Mouse (Mus musculus): ENCODE data around the gene Ptprj. TPM values are rescaled to one million over a fixed set of nuclear protein-coding genes. Genes with fewer than 3 reads are reported as not detected.
A peak's percentile ranks its signal among the peaks of the same experiment; 100 is the strongest.

The Ptprj gene
- total RNA-seq, 2 experiments from 2014 or later: 9.0 to 9.1 TPM

DNA sequence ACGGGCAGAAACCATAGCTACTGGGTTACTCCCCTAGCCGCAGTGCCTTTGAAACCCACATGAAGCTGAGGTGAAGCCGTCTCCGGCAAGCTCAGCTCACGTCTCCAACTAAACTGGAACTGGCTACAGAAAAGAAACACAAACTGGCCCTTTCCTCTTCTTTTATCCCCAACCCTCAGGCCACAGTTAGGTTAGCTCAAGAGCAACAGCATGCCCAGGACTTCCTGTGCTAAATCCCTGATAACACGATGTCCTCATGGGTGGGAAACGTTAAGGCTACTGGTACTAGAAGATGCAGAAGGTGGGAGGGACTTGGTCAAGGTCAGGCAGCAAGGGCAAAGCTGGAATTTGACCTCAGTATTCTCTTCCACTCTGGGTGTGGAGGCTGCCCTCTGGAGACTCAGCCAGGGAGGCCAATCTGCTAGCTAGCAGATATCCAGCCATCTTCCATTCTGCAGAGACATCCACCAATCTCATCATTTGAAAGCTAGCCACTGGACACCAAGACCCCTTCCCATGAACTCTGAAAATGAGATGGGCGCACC is 18.2 kb downstream of the Ptprj start:
- intact Hi-C loops (cut with DNase I): no loop called here

DNA sequence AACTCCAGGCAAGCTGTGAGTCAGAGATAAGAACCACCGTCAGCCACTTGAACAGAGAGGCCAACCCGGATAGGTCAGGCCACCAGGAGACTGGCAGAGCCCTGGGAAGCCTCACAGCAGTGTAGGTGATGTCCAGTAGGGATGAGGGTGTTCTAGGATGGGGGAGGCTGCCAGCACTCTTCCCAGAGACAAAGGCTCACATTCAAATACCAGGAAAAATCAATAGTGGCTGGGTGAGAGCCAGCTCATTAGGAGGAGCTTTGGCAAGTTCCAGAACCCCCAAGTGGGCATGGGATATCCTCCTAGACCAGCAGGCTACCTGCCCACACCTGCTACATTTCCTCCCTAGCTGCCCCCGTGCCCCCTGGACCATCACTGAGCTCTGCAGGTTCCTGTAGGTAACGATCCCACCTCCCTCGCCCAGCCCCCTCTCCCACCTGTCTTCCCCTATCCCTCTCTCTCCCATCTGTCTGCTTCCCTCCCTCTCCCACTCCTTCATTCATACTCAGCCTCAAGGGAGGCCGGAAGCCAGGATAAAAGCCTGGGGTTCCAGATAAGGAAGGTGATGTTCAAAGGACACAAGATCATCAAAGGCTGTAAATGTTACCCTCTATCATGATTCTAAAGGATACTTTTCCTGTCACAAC is 20.1 kb downstream of the Ptprj start:
- DNase-seq: no peak
- intact Hi-C loops (cut with DNase I): no loop called here

More for the DNA sequence above, 18.2 kb downstream of the Ptprj start:
- no peak for DNase-seq

DNA sequence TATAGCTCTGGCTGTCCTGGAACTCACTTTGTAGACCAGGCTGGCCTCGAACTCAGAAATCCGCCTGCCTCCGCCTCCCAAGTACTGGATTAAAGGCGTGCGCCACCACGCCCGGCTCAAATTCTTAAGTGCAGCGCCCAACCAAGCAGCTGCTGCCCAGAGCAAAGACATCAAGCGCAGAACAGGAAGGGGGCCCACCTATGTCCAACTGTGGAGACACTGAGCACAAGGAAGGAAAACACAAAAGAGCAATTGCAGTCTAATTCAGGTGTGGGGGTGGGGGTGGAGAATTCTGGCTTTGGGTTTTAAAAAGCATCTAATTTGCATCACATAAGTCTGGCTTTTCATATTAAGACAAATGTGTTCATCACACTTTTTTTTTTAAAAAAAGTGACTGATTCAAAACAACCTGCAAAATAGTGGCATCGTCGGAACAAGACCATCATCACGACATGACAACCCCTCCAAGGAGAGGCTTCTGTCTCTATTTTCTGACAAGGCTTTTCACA is 20.7 kb downstream of the Ptprj start:
- intact Hi-C loops (cut with DNase I): no loop called here
- DNase-seq: no peak

DNA sequence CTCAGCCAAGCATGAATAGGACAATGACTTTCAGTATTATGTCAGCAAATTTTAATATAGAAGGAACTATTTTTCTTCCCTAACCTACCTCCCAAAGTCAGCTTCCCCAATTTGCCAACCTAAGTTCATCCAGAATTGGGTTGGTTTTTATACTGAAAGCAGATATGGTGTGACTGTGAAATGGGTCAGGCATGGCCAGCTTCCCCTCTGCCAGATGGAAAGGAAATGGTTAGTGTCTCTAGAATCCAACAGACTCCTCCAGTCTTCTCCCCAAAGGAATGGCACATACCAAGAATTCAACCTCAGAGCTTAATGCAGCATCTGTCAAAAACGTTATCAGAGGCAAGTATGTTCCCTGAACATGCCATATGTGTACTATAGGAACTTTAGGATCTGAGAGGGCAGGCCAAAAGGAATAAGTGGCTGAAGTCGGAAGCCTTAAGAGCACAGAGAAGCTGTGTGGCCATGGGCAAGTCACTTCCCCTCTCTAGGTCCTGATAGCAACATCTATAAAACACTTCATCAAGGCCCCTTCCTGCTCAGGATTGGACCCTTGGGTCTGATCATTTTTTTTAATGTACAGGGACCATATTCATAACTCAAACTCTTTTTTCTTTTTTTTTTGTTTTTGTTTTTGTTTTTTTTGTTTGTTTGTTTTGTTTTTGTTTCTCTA is 21.3 kb downstream of the Ptprj start:
- intact Hi-C loops (cut with DNase I): no loop called here
- DNase-seq: no peak

DNA sequence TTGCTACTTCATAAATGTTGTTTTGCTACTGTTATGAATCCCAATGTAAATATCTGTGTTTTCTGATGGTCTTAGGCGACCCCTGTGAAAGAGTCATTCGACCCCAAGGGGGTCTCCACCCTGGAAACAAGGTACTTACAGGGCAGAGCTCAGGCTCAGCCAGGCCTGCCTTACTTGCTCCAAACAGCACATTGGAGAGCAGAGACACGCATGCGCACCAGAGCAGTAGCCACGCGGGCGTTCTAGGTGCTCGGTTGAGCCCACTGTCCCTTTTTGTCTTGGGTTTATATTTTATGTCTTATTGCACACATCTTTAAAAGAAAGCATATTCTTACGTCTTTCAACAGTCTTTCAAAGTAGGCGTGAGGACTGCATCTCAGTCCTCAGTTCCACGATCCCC is 22.1 kb downstream of the Ptprj start:
- intact Hi-C loops (cut with DNase I): no loop called here
- DNase-seq: no peak

DNA sequence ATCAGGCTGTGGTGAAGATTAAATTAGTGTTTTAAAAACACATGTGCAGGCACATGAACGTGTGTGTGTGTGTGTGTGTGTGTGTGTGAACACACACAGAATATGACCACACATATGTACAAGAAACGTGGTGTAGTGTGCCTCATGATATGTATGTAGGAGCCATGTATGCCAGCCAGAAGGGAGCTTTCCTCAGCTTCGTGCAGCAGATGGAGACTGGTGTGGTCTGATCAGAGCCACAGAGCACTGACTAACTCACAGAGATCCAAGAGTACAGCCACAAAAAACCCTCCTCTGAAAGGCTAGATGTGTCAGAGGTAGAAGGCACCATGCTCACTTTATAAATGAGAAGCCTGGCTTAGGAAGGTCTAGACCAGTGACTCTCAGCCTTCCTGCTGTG is 22.5 kb downstream of the Ptprj start:
- no peak for DNase-seq
- intact Hi-C loops (cut with DNase I): no loop called here

DNA sequence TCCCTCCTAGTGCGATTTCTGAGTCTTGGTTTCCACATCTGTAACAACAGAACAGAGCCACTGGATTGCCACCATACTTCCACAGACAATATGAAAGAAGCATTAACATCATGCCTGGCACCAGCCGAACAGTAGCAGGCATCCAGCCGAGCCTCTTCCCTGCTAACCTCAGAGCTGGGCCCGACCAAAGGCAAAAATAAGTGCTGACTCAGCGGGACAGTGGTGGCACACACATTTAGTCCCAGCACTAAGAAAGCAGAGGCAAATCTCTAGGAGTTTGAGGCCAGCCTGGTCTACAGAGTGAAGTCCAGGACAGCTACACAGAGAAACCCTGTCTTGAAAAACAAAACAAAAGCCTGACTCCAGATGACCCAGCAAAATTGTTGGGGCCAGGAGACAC is 24.7 kb downstream of the Ptprj start:
- intact Hi-C loops (cut with DNase I): no loop called here
- DNase-seq: no peak

DNA sequence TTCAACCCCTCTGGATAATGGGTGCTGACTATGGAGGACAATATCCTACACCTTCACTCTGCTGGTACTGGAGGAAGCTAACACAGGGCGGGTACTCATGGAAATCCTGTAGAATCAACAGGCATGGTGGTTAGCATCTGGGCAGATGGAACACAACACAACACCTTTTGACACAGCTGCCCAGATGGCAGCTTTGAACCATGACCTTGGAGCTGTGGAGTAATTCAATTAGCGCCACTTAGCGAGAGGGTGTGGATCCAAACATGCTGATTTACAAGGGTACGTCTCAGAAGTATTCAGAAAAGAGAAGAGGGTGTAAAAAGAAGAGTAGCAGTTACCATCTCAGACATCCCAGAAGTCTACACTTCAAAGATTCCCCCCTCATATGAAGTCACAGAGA is 25.6 kb downstream of the Ptprj start:
- no peak for DNase-seq
- intact Hi-C loops (cut with DNase I): no loop called here

DNA sequence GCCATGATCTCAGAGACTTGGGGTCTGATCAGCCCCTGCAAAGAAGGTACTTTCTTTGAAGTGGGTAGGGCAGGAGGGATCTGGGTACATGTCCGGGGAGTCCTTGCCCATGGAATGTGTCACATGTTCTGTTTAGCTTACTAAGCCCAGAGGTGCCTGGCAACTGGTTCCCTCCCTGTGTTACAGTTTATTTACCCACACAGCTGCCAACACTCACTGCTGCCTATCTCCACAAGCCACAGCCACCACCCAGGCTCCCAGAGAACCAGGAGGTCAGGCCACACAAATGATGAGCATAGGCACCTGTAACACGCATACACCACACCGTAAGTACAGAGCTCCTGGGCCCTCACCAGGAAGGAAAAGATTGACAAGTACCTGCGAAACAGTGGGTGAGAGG is 26.6 kb downstream of the Ptprj start:
- intact Hi-C loops (cut with DNase I): no loop called here
- peak; percentile 20 to 35 for DNase-seq

DNA sequence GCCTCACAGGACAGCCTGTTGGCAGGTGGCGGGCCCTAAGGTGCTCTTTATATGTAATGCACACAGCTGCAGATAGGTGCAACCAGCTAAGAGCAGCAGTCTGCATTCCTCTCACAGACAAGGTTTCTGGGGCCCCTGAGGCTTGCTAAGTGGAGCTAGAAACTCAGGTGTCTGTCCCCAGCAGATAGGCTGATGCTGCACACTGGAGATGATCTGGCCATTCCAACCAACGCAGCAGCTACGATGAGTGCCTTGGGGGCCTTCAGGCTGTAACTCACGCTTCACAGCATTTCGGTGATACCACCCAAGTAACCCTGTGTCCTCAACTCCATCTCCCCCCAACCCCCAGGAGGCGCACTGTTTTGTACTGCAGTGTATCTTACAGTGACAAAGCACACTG is 29.8 kb downstream of the Ptprj start:
- intact Hi-C loops (cut with DNase I): no loop called here
- no peak for DNase-seq

DNA sequence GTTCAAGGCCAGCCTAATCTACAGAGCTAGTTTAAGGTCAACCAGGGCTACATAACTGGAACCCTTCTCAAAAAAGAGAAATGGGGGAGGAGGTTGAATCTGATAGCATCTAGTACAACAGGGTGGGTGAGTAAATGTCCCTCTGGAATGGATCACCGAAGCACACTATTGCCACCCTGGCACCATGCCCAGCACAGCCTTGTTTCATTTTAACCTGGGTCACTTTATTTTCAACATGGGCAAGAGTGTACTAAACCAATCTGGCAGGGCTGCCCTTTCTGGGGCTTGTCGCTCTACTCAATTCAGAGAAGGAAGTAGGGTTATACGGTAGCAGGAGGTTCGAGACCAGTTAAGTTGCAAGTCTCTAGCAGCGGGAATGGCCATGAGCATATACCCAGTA is 31.9 kb downstream of the Ptprj start:
- DNase-seq: no peak
- intact Hi-C loops (cut with DNase I): no loop called here

DNA sequence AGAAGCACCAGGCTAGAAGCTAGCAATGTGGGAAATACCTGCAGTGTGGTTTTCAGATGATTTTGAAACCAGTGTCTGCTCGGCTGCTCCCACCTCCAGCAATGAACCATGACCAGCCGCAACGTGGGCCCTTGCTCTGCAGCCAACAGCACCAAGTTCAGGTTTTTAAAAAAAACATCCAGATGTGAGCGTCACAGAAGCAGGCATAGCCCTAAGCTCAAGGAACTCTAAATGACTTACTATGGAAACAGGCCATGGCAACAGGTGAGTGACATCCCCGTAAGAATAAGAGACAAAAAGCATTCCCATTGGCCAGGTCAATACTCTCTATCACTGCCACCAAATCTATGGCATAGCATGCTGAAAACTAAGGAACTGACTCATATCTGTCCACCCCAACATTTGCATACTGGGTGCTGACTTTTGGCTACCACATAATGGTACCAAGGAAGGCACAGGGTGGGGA is 33.3 kb downstream of the Ptprj start:
- DNase-seq: no peak
- intact Hi-C loops (cut with DNase I): no loop called here

DNA sequence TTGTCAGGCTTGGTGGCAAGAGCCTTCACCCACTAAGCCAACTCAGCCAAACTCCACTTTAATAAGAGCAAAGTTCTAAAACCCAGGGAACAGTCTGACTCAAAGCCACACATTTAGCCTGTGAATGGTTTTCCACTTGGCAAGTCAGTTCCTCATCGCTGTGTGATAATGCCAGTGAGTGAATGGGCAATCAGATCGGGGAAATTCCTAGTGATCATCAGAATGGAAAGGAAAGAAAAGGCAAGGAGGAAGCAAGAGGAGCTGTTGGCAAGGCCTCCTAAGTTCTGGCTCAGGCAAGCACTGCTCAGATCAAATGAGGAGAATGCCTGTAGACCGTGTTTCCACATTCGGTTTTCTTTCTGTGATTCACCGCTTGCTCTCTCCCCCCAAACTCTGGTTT is 35.2 kb downstream of the Ptprj start:
- no peak for DNase-seq
- intact Hi-C loops (cut with DNase I): no loop called here

DNA sequence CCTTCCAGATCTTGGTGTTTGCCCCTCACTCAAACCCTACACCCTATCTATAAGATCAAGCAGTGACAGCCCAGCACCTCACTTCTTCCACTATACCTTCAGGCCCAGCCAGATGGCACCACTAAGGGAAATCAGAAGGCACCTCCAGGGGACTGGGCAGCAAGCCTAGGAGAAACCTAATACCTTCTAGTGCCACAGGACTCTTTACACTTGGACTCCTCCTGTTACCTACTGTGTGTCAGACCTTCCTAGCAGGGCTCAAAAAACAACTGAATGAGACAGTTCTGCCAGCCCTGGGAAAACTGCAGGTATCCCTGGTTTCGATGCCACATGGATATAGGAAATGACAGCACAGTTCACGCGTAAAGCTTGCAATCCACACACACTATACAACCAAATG is 36.5 kb downstream of the Ptprj start:
- DNase-seq: no peak
- intact Hi-C loops (cut with DNase I): no loop called here

DNA sequence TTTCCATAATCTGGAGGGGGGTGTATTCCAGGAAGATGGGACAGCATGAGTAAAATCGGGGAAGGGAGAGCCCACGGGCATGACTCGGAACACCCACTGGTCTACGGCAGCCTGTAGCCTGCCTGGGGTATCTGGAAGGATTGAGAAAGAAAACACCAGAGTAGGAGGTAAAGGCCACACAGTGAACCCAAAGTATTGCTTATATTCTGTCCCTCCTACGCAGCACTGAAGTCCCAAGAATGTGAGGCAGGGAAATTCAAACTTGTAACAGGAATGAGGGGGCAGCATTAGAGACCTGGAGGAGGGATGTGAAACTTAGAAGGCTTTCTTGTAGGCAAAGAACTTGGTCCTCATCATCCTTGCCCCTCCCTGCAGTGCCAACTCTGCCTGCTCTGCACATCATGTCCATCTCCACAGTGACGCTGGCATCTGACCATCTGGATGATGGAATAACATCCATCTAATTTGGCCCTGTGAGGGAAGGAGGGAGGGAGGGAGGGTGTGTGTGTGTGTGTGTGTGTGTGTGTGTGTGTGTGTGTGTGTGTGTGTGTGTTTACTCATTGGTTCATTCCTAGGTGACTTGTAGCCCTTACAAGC is 37.2 kb downstream of the Ptprj start:
- intact Hi-C loops (cut with DNase I): no loop called here
- DNase-seq: no peak

DNA sequence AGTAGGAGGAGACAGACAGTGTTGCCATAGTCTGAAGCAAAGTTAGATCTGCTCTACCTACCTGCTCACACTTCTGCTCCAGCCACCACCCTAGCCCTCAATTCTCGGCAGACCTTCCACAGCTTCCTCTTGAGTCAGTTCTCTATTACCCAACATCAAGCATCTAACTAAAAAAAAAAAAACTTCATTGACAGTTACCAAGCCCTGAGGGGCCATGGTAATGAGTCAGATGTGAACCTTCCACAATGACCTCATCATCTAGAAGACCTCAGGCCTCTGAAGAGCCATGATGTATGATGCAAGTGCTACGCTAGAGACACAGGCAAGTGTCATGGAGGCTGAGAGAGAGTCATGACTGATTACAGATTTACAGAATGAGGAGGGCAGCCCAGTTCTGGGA is 37.8 kb downstream of the Ptprj start:
- DNase-seq: no peak
- intact Hi-C loops (cut with DNase I): no loop called here

DNA sequence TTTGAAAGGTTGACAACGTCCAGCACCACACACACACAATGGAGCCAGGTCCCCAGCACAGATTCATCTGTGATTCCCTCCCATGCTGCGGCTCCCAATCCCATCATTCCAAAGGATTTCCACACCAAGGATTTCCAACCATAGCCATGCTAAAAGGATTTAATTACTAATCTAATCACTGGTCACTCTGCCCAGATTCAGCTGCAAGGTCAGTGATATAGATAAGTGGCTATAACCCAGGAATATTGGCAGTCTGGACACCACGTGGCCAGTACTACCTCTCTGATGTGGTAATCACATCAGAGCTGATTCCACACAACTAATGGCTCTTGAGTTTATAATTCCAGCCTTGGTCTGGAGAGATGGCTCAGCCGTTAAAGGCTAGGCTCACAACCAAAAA is 41.2 kb downstream of the Ptprj start:
- intact Hi-C loops (cut with DNase I): no loop called here
- DNase-seq: no peak

DNA sequence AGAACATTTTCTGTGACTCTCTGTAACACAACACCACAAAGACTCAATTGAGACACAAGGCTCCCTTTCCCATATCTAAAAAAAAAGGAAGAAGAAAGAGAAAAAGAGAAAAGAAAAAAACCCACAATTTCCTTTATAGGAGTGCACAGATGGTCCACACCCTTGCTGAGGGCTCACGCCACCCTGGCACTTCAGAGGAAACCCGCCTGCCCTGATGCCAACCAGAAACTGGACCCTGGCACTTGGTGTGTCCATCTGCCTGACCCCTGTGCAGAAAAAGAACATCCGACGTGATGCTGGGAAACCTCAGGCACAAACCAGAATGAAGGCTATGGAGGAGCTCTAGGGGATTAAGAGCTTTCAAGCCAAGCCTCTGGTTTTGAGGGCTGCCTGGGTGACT is 43.2 kb downstream of the Ptprj start:
- intact Hi-C loops (cut with DNase I): no loop called here
- no peak for DNase-seq

DNA sequence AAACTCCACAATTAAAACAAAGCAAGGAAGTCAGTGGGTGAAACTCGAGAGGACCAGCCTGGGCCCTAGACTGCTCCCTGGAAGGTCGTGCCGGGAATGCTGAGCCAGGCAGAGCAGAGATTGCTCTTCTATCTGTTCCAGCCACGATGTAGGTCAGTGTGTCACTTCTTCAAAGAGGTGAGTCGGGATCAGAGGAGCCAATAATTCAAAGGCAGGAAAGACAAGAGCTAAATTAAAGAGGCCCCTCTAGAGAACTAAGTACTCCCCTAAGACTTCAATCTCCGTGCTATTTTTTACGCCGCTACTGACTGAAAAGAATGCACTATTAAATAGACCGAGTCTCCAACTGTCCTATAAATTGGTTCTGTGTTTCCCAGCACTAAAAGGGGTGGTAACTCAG is 43.9 kb downstream of the Ptprj start:
- intact Hi-C loops (cut with DNase I): no loop called here
- DNase-seq: no peak

DNA sequence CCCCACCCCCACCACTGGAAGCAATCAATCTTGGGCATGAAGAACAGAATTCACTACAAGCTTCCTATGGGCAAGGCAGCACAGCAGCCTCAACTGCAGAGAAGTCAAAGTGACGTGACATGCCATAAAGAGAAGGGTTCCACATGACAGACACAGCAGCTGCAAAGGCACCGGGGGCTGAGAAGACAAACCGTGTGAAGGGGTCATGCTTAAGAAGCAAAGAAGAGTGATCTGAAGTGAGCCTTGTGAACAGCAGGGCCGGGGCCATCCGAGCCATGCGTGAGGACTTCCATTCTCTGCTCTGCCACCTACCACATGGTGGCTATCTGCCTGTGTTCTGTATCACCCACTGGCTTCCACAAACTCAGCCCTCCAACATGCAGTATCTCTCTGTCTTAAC is 45.7 kb downstream of the Ptprj start:
- intact Hi-C loops (cut with DNase I): no loop called here

DNA sequence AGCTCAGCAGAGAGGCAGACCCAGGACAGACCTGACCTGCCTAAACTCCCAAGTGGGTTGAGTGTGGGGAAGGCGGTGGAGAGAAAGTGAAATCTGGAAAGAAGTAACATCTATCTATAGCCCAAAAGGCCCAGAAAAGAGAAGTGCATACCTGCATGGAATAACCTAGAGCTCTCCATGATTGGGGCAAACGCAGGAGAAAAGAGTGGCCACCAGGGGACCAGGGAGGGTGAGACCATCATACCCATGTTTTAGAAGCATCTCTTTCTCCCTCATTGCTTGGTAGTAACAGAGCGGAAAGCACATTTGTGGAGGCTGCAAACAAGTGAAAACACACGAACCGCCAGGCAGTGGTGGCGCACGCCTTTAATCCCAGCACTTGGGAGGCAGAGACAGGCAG is 46.5 kb downstream of the Ptprj start:
- no peak for DNase-seq
- intact Hi-C loops (cut with DNase I): no loop called here

More for the DNA sequence above, 45.7 kb downstream of the Ptprj start:
- DNase-seq: no peak

DNA sequence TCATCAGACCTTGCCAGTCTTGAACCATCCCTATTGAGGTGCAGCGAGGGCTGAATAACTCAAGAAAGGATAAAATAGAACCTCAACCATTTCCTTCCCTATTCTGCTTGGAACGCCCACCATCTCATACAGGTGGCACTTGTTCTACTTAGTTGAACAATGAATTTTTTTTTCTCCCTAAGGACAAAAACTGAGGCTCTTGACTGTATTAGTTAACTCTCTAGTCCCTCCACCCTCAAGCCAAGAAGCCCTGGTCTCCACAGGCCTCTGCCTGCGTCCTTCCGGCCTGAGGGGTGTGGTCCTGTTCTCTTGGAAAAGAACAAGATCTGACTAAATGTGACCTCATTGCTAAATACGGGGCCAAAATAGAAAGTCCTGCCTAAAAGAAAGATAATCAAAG is 48.4 kb downstream of the Ptprj start:
- intact Hi-C loops (cut with DNase I): no loop called here
- DNase-seq: peak; percentile 34 to 41
